ENCODE assay signal across 12 mouse cellular contexts in the genomic region with DNA sequence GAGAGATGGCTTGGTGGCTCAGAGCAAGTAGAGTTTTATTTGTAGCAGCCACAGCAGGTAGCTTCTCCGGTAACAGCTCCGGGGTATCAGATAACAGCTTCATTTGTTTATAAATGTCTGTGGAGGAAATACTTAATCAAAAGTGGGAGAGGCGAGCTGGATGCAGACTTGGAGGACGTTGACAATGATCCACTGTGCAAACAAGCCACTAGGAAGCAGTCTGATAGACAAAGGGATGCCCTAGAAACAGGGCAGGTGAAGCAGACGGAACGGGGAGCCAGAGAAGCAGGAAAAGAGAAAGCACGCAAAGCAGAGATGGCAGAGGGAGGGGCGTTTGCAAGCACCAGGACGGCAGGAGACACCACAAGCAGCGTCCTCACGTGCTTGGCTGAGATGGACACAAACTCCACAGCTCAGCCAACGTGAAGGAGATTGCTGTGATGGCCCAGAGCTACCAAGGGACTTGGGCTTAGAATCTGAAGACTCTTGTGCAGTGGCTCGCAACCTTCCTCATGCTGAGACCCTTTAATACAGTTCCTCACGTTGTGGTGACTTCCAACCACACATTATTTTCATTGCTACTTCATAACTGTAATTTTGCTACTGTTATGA. TPM values are rescaled to one million over a fixed set of nuclear protein-coding genes. Genes with fewer than 3 reads are reported as not detected.
DNase-seq lines count a peak whose midpoint lies in the region; ATAC-seq lines count a peak whose summit lies in the region.
"Had no signal": no experiment of that assay in that cellular context is flagged by ENCODE, and none has a peak within 500 bp of the region (broad histone marks: within the 10 kb centered on the region; RNA-seq: fewer than 3 reads in every experiment).

No protein-coding gene starts in this region.

- 5% methylated on average over 14 of the region's 14 CpGs for WGBS in heart, embryonic 11.5 days (ENCODE audit: insufficient replicate concordance)
- 6% methylated on average over 14 of the region's 14 CpGs for WGBS in embryonic facial prominence, embryonic 13.5 days
- 6% methylated on average over 14 of the region's 14 CpGs for WGBS in limb, embryonic 13.5 days

- peaks cover 61% of the 10 kb centered on the region for H3K27me3 ChIP-seq in heart, embryonic 11.5 days (ENCODE audit: control insufficient read depth, insufficient read depth, low read length)
- H3K27me3 ChIP-seq in embryonic facial prominence, embryonic 13.5 days = peaks cover 63% of the 10 kb centered on the region
- peaks cover 66% of the 10 kb centered on the region for H3K27me3 ChIP-seq in limb, embryonic 13.5 days

- H3K9me3 ChIP-seq in heart, embryonic 11.5 days (replicated peaks; ENCODE audit: control insufficient read depth, low read length) = no peaks in the 10 kb centered on the region
- H3K9me3 ChIP-seq in embryonic facial prominence, embryonic 13.5 days = no peaks in the 10 kb centered on the region
- no peaks in the 10 kb centered on the region for H3K9me3 ChIP-seq in limb, embryonic 13.5 days
- H3K9me3 ChIP-seq: lung, embryonic 15.5 days had no signal

- no peak overlapping the region for H3K9ac ChIP-seq in heart, embryonic 11.5 days (ENCODE audit: low read depth, low read length)
- 0 out of 2 replicates have a peak overlapping the region, but pooled peaks have one; percentile 27 for H3K9ac ChIP-seq in embryonic facial prominence, embryonic 13.5 days
- H3K9ac ChIP-seq in limb, embryonic 13.5 days = no peak overlapping the region
- H3K9ac ChIP-seq: lung, embryonic 15.5 days had no signal

- H3K4me2 ChIP-seq in heart, embryonic 11.5 days = peak overlapping the region; percentile 29
- H3K4me2 ChIP-seq in embryonic facial prominence, embryonic 13.5 days = peak overlapping the region; percentile 42
- H3K4me2 ChIP-seq in limb, embryonic 13.5 days (replicated peaks) = peak overlapping the region; percentile 46
- H3K4me2 ChIP-seq: lung, embryonic 15.5 days had no signal

- DNase-seq in heart, adult 11 months = no peak
- DNase-seq in ovary, adult 18-20 months (ENCODE audit: low spot score) = no peak
- no peak for DNase-seq in adrenal gland, postnatal 25 days
- DNase-seq in adrenal gland, postnatal 4 days (ENCODE audit: low spot score in 2 of 2) = no peak
- DNase-seq: heart, adult 2 months had no signal

- H3K27ac ChIP-seq in heart, embryonic 11.5 days (ENCODE audit: low read depth, low read length) = no peak overlapping the region
- no peak overlapping the region for H3K27ac ChIP-seq in embryonic facial prominence, embryonic 13.5 days
- no peak overlapping the region for H3K27ac ChIP-seq in limb, embryonic 13.5 days
- H3K27ac ChIP-seq: heart, adult 2 months; lung, embryonic 15.5 days had no signal

- H3K4me3 ChIP-seq in heart, embryonic 11.5 days (ENCODE audit: low read depth, low read length) = no peak overlapping the region
- no peak overlapping the region; the same call in 1 of the 2 replicates for H3K4me3 ChIP-seq in embryonic facial prominence, embryonic 13.5 days
- H3K4me3 ChIP-seq in limb, embryonic 13.5 days = peak overlapping the region; percentile 8; the same call in 1 of the 2 replicates
- H3K4me3 ChIP-seq: erythroblast, embryonic 14.5 days; heart, adult 2 months; lung, embryonic 15.5 days had no signal

- ATAC-seq in heart, embryonic 11.5 days (replicated peaks; ENCODE audit: insufficient number of reproducible peaks, low FRiP score, low TSS enrichment) = no peak
- ATAC-seq in CD4-positive, CD25-positive, alpha-beta regulatory T cell, adult 4 months = peak; percentile 37
- no peak for ATAC-seq in embryonic facial prominence, embryonic 13.5 days (ENCODE audit: insufficient number of reproducible peaks, insufficient read depth, low FRiP score, low TSS enrichment, low read depth)
- no peak for ATAC-seq in limb, embryonic 13.5 days (ENCODE audit: low FRiP score, low read depth)

- H3K4me1 ChIP-seq in heart, embryonic 11.5 days (ENCODE audit: control insufficient read depth, insufficient read depth, low read length) = no peaks in the 10 kb centered on the region; the same call in 1 of the 2 replicates
- peaks cover 12% of the 10 kb centered on the region for H3K4me1 ChIP-seq in embryonic facial prominence, embryonic 13.5 days
- peaks cover 12% of the 10 kb centered on the region for H3K4me1 ChIP-seq in limb, embryonic 13.5 days

- H3K36me3 ChIP-seq in heart, embryonic 11.5 days (ENCODE audit: control insufficient read depth, insufficient read depth, low read length) = no peaks in the 10 kb centered on the region
- no peaks in the 10 kb centered on the region for H3K36me3 ChIP-seq in embryonic facial prominence, embryonic 13.5 days
- H3K36me3 ChIP-seq in limb, embryonic 13.5 days = no peaks in the 10 kb centered on the region
- H3K36me3 ChIP-seq: lung, embryonic 15.5 days had no signal

RNA-seq across cellular contexts. Expression of gene Kndc1, which starts 21.3 kb away (rescaled TPM):
- polyA plus RNA-seq in heart, embryonic 11.5 days (2014; fragmentation: Nextera tagmentation; extraction: Ambion mirVana) = 0.03 TPM in 1 of 2 replicates, not detected in the other
- under 1 TPM; 0.44 to 0.58 TPM for polyA plus RNA-seq in CD4-positive, CD25-positive, alpha-beta regulatory T cell, adult 4 months (2017; shearing (Covaris generic))
- 0.11 and 0.15 TPM in 2 replicates for polyA plus RNA-seq in embryonic facial prominence, embryonic 13.5 days (2015; fragmentation: Nextera tagmentation; extraction: Ambion mirVana)
- polyA plus RNA-seq in limb, embryonic 13.5 days (2015; fragmentation: Nextera tagmentation; extraction: Ambion mirVana) = 0.11 and 0.20 TPM in 2 replicates
- 0.57 and 1.1 TPM in 2 replicates for total RNA-seq in adrenal gland, postnatal 25 days (2021)
- total RNA-seq in adrenal gland, postnatal 4 days (2021) = 1 to 10 TPM; 1.6 to 1.7 TPM
- total RNA-seq: heart, adult 2 months had no signal
- polyA plus RNA-seq: erythroblast, embryonic 14.5 days had no signal

RNA-seq across cellular contexts. Expression of gene Utf1, which starts 27.8 kb away (rescaled TPM):
- not detected in 2 replicates for polyA plus RNA-seq in heart, embryonic 11.5 days (2014; fragmentation: Nextera tagmentation; extraction: Ambion mirVana)
- 1 to 10 TPM; 3.7 to 6.1 TPM for polyA plus RNA-seq in CD4-positive, CD25-positive, alpha-beta regulatory T cell, adult 4 months (2017; shearing (Covaris generic))
- 0.28 and 0.36 TPM in 2 replicates for polyA plus RNA-seq in embryonic facial prominence, embryonic 13.5 days (2015; fragmentation: Nextera tagmentation; extraction: Ambion mirVana)
- 0.15 TPM in 1 of 2 replicates, not detected in the other for polyA plus RNA-seq in limb, embryonic 13.5 days (2015; fragmentation: Nextera tagmentation; extraction: Ambion mirVana)
- not detected in 2 replicates for total RNA-seq in adrenal gland, postnatal 25 days (2021)
- not detected for total RNA-seq in adrenal gland, postnatal 4 days (2021)
- total RNA-seq: heart, adult 2 months; layer of hippocampus, postnatal 10 days had no signal
- polyA plus RNA-seq: erythroblast, embryonic 14.5 days; heart, adult 2 months had no signal
